Mouse (Mus musculus) embryonic facial prominence, embryonic 13.5 days (tissue): ENCODE data around the gene C1qb. TPM values are rescaled to one million over a fixed set of nuclear protein-coding genes. Genes with fewer than 3 reads are reported as not detected.

Experiments
- ATAC-seq: fragments of 200-750 bp; cut with Nextera tagmentation; 2 replicates; pipeline ENCODE4 v1.8.0; 2017; ENCODE audit warnings: low read depth; ENCODE audit not compliant: insufficient number of reproducible peaks, insufficient read depth, low FRiP score, low TSS enrichment
- H3K27ac ChIP-seq: fragments of 300-500 bp; sonication (generic); 2 replicates; pipeline ENCODE4 v1.5.1; 2015; ENCODE audit warnings: moderate library complexity, mild to moderate bottlenecking, inconsistent platforms
- H3K27me3 ChIP-seq: fragments of 300-500 bp; sonication (generic); 2 replicates; pipeline ENCODE4 v1.6.1; 2015; ENCODE audit warnings: mild to moderate bottlenecking, inconsistent platforms
- H3K36me3 ChIP-seq: fragments of 300-500 bp; sonication (generic); 2 replicates; pipeline ENCODE4 v1.6.1; 2015; ENCODE audit warnings: mild to moderate bottlenecking, inconsistent platforms
- H3K4me1 ChIP-seq: fragments of 300-500 bp; sonication (generic); 2 replicates; pipeline ENCODE4 v1.6.1; 2015; ENCODE audit warnings: inconsistent platforms
- H3K4me2 ChIP-seq: fragments of 300-500 bp; sonication (generic); 2 replicates; pipeline ENCODE4 v1.6.1; 2015; ENCODE audit warnings: moderate library complexity, mild to moderate bottlenecking, inconsistent platforms
- H3K4me3 ChIP-seq: fragments of 300-500 bp; sonication (generic); 2 replicates; pipeline ENCODE4 v1.5.1; 2015; ENCODE audit warnings: mild to moderate bottlenecking, inconsistent platforms
- H3K9ac ChIP-seq: fragments of 300-500 bp; sonication (generic); 2 replicates; pipeline ENCODE4 v1.6.1; 2015; ENCODE audit warnings: mild to moderate bottlenecking, inconsistent platforms
- H3K9me3 ChIP-seq: fragments of 300-500 bp; sonication (generic); 2 replicates; pipeline ENCODE4 v1.6.1; 2016; ENCODE audit warnings: inconsistent platforms
- WGBS: fragments of 180-500 bp; shearing (Covaris S2); methylation state at CpG from one replicate; pipeline ENCODE4 v1.1.7; 2015; ENCODE audit warnings: mixed read lengths; 5-methylcytosine and 5-hydroxymethylcytosine counted together
- polyA plus RNA-seq: library from polyadenylated mRNA; unstranded; fragments of >200 nt; fragmentation: Nextera tagmentation; extraction: Ambion mirVana; gene quantifications from 2 replicates; pipeline ENCODE4 v1.2.1, GENCODE M21; 2015

Gene C1qb
- polyA plus RNA-seq, 1 experiment from 2014 or later = 40.2 TPM

DNA sequence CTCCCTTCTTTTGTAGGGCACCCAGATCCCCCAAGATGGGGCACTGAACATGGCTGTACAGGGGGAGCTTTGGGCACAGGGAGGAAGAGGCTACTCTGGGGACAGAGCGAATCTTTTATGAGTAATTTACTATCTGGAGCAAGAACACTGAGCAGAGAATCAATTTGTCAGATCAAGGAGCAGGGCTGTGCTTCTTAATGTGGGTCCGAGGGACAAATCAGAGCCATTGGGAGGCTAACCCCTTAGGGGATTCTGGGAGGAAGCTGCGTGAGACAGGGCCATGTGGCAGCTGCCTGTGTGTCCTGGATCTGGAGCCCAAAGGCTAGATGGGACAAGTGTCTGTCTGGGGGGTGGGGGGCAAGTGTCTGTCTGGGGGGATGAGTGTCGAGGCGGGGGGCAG, 20.5 kb downstream of the C1qb start:
- no peak for ATAC-seq
- no peaks in the 10 kb centered on the region for H3K9me3 ChIP-seq
- no peak overlapping the region for H3K27ac ChIP-seq
- H3K9ac ChIP-seq = no peak overlapping the region
- H3K4me1 ChIP-seq = peaks cover 43% of the 10 kb centered on the region
- 45% methylated on average over 5 of the region's 5 CpGs for WGBS
- no peak overlapping the region for H3K4me2 ChIP-seq
- H3K4me3 ChIP-seq = no peak overlapping the region
- H3K27me3 ChIP-seq = peaks cover 13% of the 10 kb centered on the region
- H3K36me3 ChIP-seq = no peaks in the 10 kb centered on the region

DNA sequence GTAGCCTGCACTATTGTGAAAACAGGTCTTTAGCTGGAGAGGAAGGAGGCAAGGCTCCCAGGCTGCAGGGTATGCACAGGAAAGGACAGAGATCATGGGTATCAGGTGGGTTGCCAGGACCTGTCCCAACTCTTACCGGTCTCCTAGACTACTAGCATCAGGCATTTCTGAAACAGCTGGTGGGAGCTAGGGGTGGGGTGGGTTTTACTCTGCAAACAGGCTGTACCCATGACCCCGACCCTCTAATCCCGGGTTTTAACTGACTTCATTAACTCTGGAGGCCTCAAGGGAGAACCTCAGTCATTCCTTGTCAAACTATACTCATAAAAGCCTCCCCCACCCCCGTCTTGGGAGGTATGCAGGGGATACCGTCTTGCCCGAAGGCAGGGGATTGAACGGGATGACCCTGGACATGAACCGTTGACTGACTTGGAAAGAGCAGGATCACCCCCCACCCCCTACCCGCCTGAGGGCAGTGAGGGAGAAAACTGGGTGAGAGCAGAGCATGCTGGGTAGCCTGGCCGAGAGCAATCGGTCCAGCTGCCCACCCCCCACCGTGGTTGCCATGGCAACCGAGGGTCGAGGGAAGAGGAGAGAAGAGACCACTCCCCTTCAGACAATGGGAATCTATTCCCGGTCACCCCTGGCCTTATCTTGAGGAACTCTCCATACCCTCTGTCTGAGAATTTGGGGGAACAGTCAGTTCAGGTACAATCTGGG, 21.1 kb downstream of the C1qb start:
- H3K4me3 ChIP-seq = no peak overlapping the region
- no peaks in the 10 kb centered on the region for H3K36me3 ChIP-seq
- H3K4me2 ChIP-seq = 0 out of 2 replicates have a peak overlapping the region, but pooled peaks have one; percentile 9
- no peaks in the 10 kb centered on the region for H3K9me3 ChIP-seq
- 0 out of 2 replicates have a peak overlapping the region, but pooled peaks have one; percentile 6 for H3K9ac ChIP-seq
- 5% methylated on average over 15 of the region's 15 CpGs for WGBS
- H3K4me1 ChIP-seq = peaks cover 43% of the 10 kb centered on the region
- H3K27ac ChIP-seq = no peak overlapping the region
- peaks cover 13% of the 10 kb centered on the region for H3K27me3 ChIP-seq
- ATAC-seq = no peak

DNA sequence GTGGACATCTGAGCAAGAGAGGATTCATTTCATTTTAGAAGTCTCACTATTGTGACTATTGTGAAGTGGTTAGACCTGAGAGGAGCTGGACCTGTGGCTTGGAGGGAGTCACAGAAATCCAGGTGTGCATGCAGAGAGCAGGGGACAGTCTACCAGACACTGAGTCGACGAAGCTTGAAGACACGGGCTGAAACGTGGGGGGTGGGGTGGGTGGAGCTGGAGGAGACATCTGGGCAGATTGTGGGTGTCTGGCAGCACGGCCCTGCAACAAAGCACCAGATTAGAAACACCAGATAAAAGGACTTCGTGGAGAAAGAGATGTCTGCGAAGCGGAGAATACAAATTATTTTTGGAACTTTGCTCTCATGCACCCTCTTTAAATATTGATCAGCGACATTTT, 22.5 kb downstream of the C1qb start:
- Histone ChIP-seq H3K4me3 (no peak overlapping the region), H3K27me3 (peaks cover 13% of the 10 kb centered on the region), H3K9me3 (no peaks in the 10 kb centered on the region), H3K27ac (no peak overlapping the region), H3K9ac (no peak overlapping the region), H3K4me1 (peaks cover 43% of the 10 kb centered on the region), H3K4me2 (no peak overlapping the region), H3K36me3 (no peaks in the 10 kb centered on the region)
- WGBS = 57% methylated on average over 9 of the region's 9 CpGs
- ATAC-seq = no peak

DNA sequence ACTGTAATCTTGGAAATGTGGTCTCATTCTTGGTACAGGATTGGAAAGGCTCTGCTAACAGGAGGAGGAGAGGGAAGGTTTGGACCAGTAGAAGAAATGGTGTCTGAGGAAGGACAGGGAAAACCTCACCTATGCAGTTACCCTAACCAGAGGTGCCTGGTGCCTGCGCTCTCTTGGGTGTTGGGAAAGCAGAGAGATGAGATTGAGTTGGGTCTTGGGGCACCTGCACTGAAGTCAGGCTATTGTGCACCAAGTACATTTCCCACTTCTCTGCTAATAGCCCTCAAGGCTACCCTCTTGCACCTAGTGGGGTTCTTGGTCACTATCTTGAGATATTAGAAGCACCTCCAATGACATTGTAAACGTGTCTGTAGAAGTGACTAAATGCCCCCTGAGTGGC, 23.6 kb downstream of the C1qb start:
- ATAC-seq = no peak
- peaks cover 33% of the 10 kb centered on the region for H3K4me1 ChIP-seq

DNA sequence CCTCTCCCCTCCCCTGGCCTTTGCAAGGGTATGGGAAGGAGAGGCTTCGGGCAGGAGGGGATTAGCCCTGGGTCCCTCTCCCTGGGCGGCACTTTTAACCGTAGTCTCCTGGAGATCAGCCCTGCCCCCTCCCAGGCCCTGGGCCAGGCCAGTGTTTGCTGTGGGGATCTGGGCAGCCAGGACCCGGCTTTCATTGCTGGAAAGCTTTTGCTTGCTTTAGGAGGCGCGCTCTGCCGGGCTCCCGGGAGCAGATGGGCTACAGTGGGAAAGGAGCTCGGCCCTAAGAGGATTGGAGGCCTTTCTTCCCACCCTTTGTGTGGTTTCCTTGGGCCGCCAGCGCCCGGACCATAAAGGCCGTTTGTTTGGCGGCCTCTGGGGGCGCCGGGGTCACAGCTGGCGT, 24.2 kb downstream of the C1qb start:
- Histone ChIP-seq H3K4me3 (no peak overlapping the region), H3K27me3 (peaks cover 13% of the 10 kb centered on the region), H3K4me2 (0 out of 2 replicates have a peak overlapping the region, but pooled peaks have one; percentile 7), H3K4me1 (peaks cover 32% of the 10 kb centered on the region), H3K9me3 (no peaks in the 10 kb centered on the region), H3K36me3 (no peaks in the 10 kb centered on the region), H3K27ac (no peak overlapping the region), H3K9ac (peak overlapping the region; percentile 23; the same call in 1 of the 2 replicates)
- no peak for ATAC-seq
- 6% methylated on average over 17 of the region's 17 CpGs for WGBS

More for the DNA sequence above, 23.6 kb downstream of the C1qb start:
- Histone ChIP-seq H3K27ac (no peak overlapping the region), H3K9ac (no peak overlapping the region), H3K9me3 (no peaks in the 10 kb centered on the region), H3K4me3 (no peak overlapping the region), H3K36me3 (no peaks in the 10 kb centered on the region), H3K4me2 (no peak overlapping the region), H3K27me3 (peaks cover 13% of the 10 kb centered on the region)
- WGBS = 68% methylated on average over 2 of the region's 2 CpGs

DNA sequence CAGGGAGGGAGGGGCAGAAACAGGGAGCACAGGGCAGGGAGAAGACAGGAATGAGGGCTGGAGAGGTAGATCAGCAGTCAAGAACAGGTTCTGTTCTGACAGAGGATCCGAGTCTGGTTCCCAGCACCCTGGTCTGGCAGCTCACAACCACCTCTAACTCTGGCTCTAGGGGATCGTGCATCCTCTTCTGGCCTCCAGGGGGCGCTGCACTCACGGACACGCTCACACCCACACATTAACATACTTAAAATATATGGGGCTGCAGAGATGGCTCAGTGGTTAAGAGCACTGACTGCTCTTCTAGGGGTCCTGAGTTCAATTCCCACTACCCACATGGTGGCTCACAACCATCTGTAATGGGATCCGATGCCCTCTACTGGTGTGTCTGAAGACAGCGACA, 26.0 kb downstream of the C1qb start:
- Histone ChIP-seq H3K4me3 (no peak overlapping the region), H3K27me3 (peaks cover 13% of the 10 kb centered on the region), H3K4me1 (peaks cover 26% of the 10 kb centered on the region), H3K27ac (no peak overlapping the region), H3K4me2 (no peak overlapping the region), H3K36me3 (no peaks in the 10 kb centered on the region), H3K9ac (no peak overlapping the region), H3K9me3 (no peaks in the 10 kb centered on the region)
- WGBS = 78% methylated on average over 7 of the region's 7 CpGs
- ATAC-seq = no peak

DNA sequence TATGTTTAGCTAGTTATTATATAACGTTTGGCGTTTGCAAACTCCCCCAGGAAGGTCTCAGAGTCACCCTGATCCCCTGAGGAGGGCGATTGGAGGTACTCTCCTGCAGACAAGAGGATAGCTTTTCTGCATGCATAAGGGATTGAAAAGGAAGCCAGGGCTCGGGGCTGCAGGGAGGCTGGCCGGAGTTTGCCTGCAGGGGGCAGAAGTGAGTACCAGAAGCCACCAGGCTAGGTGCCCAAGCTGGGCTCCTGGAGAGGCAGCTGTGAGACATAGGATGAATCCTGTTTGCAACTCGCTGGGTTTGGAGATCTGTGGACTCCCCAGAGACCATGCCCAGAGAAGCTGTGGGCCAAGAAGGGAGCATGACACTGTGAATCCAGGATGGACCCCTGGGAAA, 30.9 kb downstream of the C1qb start:
- Histone ChIP-seq H3K36me3 (no peaks in the 10 kb centered on the region), H3K9me3 (no peaks in the 10 kb centered on the region), H3K27me3 (no peaks in the 10 kb centered on the region), H3K4me3 (no peak overlapping the region), H3K27ac (no peak overlapping the region), H3K4me2 (no peak overlapping the region), H3K4me1 (no peaks in the 10 kb centered on the region), H3K9ac (no peak overlapping the region)
- 26% methylated on average over 6 of the region's 6 CpGs for WGBS
- no peak for ATAC-seq

DNA sequence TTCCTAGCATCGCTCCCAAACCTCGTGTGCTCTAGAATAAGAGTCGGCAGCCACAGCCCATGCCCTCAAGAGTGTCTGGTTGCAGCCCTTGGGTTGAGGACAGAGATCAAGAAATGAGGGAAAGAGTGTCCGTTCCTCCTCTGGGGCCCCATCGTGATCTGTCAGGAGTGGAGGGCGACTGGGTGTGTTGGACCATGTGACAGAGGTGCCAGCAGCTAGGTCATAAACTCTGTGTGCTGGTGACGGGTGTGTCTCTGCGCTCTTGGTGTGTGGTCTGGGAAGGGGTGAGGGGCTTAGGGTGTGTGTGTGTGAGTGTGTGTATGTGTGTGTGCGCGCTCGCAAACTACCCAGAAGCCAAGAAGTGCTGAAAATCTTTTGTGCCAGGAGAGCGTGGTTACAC, 33.0 kb downstream of the C1qb start:
- no peak overlapping the region for H3K27ac ChIP-seq

DNA sequence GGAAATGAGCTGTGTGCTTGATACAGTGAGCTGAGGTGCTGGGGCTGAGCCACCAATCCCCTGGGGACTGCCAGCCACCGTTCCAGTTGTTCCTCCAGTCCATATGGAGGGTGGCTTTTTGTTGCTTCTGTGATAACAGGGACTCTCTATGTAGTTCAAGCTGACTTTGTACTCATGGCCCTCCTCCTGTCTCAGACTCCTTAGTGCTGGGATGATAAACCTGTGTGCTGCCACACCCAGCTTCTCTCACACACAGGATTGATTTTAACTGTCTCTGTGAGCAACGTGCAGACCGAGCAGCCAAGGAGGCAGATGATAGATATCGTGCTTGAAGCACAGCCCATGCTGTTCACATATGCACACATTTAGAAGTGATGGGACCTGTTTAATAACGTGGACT, 33.9 kb downstream of the C1qb start:
- ATAC-seq = no peak
- H3K27ac ChIP-seq = no peak overlapping the region
- no peak overlapping the region for H3K9ac ChIP-seq
- H3K4me2 ChIP-seq = no peak overlapping the region
- no peak overlapping the region for H3K4me3 ChIP-seq
- no peaks in the 10 kb centered on the region for H3K36me3 ChIP-seq
- no peaks in the 10 kb centered on the region for H3K9me3 ChIP-seq
- WGBS = 57% methylated on average over 5 of the region's 5 CpGs
- no peaks in the 10 kb centered on the region for H3K27me3 ChIP-seq
- 0 out of 2 replicates have a peak, but pooled peaks cover 5% of the 10 kb centered on the region for H3K4me1 ChIP-seq

More for the DNA sequence above, 33.0 kb downstream of the C1qb start:
- H3K4me2 ChIP-seq = no peak overlapping the region
- H3K27me3 ChIP-seq = no peaks in the 10 kb centered on the region
- WGBS = 80% methylated on average over 12 of the region's 12 CpGs
- H3K4me1 ChIP-seq = 0 out of 2 replicates have a peak, but pooled peaks cover 2% of the 10 kb centered on the region
- H3K36me3 ChIP-seq = no peaks in the 10 kb centered on the region
- no peak for ATAC-seq
- no peaks in the 10 kb centered on the region for H3K9me3 ChIP-seq
- H3K4me3 ChIP-seq = no peak overlapping the region
- no peak overlapping the region for H3K9ac ChIP-seq

DNA sequence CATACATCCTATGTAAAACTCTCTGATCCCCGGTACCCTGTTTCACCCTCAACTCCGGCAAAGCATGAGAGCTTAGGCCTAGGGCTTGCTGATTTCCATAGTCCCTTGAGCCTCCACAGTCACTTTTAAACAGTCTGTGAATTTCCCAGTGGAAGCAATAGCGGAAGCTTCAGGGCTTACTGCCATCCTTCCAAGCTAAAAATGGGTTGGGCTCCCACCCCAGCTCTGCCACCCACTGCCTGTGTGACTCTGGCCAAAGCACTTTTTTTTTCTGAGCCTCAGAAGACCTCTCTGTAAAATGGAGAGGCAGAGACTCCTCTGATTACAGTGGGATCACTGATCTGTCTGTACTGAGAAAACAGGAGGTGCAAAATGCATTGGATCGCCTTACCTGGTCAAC, 37.4 kb downstream of the C1qb start:
- 66% methylated on average over 4 of the region's 4 CpGs for whole genome bisulfite sequencing
- Histone ChIP-seq H3K4me1 (0 out of 2 replicates have a peak, but pooled peaks cover 5% of the 10 kb centered on the region), H3K4me3 (no peak overlapping the region), H3K4me2 (no peak overlapping the region), H3K9me3 (no peaks in the 10 kb centered on the region), H3K27me3 (peaks cover 5% of the 10 kb centered on the region; the same call in 1 of the 2 replicates), H3K36me3 (no peaks in the 10 kb centered on the region), H3K9ac (no peak overlapping the region), H3K27ac (no peak overlapping the region)
- ATAC-seq = no peak

DNA sequence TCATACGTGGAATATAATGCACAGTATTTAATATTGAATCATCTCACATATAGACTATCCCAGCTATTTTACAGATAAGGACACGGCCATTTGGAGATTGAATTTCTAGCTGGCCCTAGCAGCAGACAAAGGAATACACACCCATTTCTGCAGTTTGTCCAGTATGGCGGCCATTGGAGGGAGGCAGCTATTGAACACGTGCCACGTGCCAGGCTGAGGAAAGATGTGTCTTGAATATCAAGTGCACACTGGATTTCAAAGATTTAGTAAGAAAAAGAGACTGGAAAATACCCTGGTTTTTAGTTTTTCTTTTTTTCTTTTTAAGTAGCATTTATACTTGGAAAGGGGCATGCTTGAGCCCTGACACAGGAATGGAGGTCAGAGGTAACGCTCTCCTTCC, 38.8 kb downstream of the C1qb start:
- H3K27me3 ChIP-seq = peaks cover 5% of the 10 kb centered on the region; the same call in 1 of the 2 replicates

DNA sequence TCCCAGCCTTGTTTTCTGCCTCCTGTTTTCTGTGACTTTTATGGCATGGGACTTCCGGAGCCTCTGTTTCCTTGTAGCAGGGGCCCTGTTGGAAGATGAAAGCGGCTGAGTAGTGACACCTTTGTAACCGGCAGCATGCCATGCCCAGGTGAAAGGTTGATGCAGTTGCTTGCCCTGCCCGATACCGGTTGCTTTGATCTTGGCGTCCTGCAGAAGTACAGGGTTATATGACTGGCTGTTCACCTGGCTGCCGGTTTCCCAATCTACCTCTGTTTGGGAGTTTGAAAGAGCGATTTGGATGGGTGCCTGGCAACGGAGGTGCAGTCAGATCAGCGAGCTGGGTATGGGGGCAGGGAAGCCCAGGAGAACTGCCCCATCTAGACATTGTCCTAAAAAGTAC, 43.2 kb downstream of the C1qb start:
- no peak for ATAC-seq
- Histone ChIP-seq H3K27ac (no peak overlapping the region), H3K27me3 (peaks cover 17% of the 10 kb centered on the region), H3K36me3 (no peaks in the 10 kb centered on the region), H3K4me1 (peaks cover 5% of the 10 kb centered on the region), H3K9ac (no peak overlapping the region), H3K4me2 (no peak overlapping the region), H3K9me3 (no peaks in the 10 kb centered on the region), H3K4me3 (no peak overlapping the region)
- 82% methylated on average over 10 of the region's 10 CpGs for WGBS

More for the DNA sequence above, 38.8 kb downstream of the C1qb start:
- H3K36me3 ChIP-seq = no peaks in the 10 kb centered on the region
- ATAC-seq = no peak
- H3K27ac ChIP-seq = no peak overlapping the region
- no peak overlapping the region for H3K4me2 ChIP-seq
- WGBS = 73% methylated on average over 6 of the region's 6 CpGs
- 0 out of 2 replicates have a peak, but pooled peaks cover 5% of the 10 kb centered on the region for H3K4me1 ChIP-seq
- no peak overlapping the region for H3K4me3 ChIP-seq
- no peaks in the 10 kb centered on the region for H3K9me3 ChIP-seq
- no peak overlapping the region for H3K9ac ChIP-seq
